Mouse (Mus musculus) hindbrain, embryonic 11.5 days (tissue): ENCODE data around the gene Zbtb20. TPM values are rescaled to one million over a fixed set of nuclear protein-coding genes. Genes with fewer than 3 reads are reported as not detected.

Experiments
- ATAC-seq: fragments of 200-750 bp; cut with Nextera tagmentation; 2 replicates; pipeline ENCODE4 v1.8.0; 2017; ENCODE audit warnings: mild to moderate bottlenecking, moderate TSS enrichment, moderate library complexity; ENCODE audit not compliant: low FRiP score
- DNase-seq: peaks from one replicate; pipeline ENCODE4 v3.0.0-alpha.2; 2015; ENCODE audit warnings: low spot score
- H3K27ac ChIP-seq: fragments of 300-500 bp; sonication (generic); 2 replicates; pipeline ENCODE4 v1.5.1; 2014; ENCODE audit warnings: mild to moderate bottlenecking, low read depth, low read length
- H3K27me3 ChIP-seq: fragments of 300-500 bp; sonication (generic); 2 replicates; pipeline ENCODE4 v1.6.1; 2014; ENCODE audit warnings: mild to moderate bottlenecking, low read length, moderate library complexity, mixed read lengths; ENCODE audit not compliant: control insufficient read depth, insufficient read depth
- H3K36me3 ChIP-seq: fragments of 300-500 bp; sonication (generic); 2 replicates; pipeline ENCODE4 v1.6.1; 2014; ENCODE audit warnings: mild to moderate bottlenecking, low read length, moderate library complexity, mixed read lengths; ENCODE audit not compliant: control insufficient read depth, insufficient read depth
- H3K4me1 ChIP-seq: fragments of 300-500 bp; sonication (generic); replicated peaks from 2 replicates; pipeline ENCODE4 v1.6.1; 2014; ENCODE audit warnings: low read length, mixed read lengths; ENCODE audit not compliant: control insufficient read depth, insufficient read depth
- H3K4me2 ChIP-seq: fragments of 300-500 bp; sonication (generic); replicated peaks from 2 replicates; pipeline ENCODE4 v1.6.1; 2014; ENCODE audit warnings: mild to moderate bottlenecking, low read depth, low read length
- H3K4me3 ChIP-seq: fragments of 300-500 bp; sonication (generic); 2 replicates; pipeline ENCODE4 v1.5.1; 2014; ENCODE audit warnings: low read depth, low read length
- H3K9ac ChIP-seq: fragments of 300-500 bp; sonication (generic); 2 replicates; pipeline ENCODE4 v1.6.1; 2014; ENCODE audit warnings: low read depth, low read length
- H3K9me3 ChIP-seq: fragments of 300-500 bp; sonication (generic); 2 replicates; pipeline ENCODE4 v1.6.1; 2016; ENCODE audit warnings: low read length; ENCODE audit not compliant: control insufficient read depth
- WGBS: fragments of 180-500 bp; shearing (Covaris S2); extraction: QIAGEN DNeasy Blood & Tissue Kit; methylation state at CpG from one replicate; pipeline ENCODE4 v1.1.7; 2014; 5-methylcytosine and 5-hydroxymethylcytosine counted together
- polyA plus RNA-seq: library from polyadenylated mRNA; unstranded; fragments of >200 nt; fragmentation: Nextera tagmentation; extraction: Ambion mirVana; gene quantifications from 2 replicates; pipeline ENCODE4 v1.2.1, GENCODE M21; 2014

The Zbtb20 gene
- 47.9 and 64.1 TPM in 2 replicates for polyA plus RNA-seq

- WGBS = 0% methylated on average over 7 of the region's 8 CpGs
- H3K4me3 ChIP-seq = peak within 1 kb of the TSS; percentile 63
- ATAC-seq = no peak
Observed at GRCm38 (mm10) chr16:42875852-42875980, at the start of gene Zbtb20. Gene Zbtb20, plus strand, starts transcription at chr16:42875881.

GRCm38 (mm10) chr16:42835940-42836339, 39.7 kb upstream of the Zbtb20 start:
- no peaks in the 10 kb centered on the region for H3K4me1 ChIP-seq
- 78% methylated on average over 5 of the region's 5 CpGs for WGBS
- no peak overlapping the region for H3K4me3 ChIP-seq
- H3K27me3 ChIP-seq = no peaks in the 10 kb centered on the region
- H3K9ac ChIP-seq = no peak overlapping the region
- no peaks in the 10 kb centered on the region for H3K9me3 ChIP-seq
- peak; percentile 4 for DNase-seq
- H3K27ac ChIP-seq = no peak overlapping the region
- ATAC-seq = no peak
- H3K36me3 ChIP-seq = no peaks in the 10 kb centered on the region
- no peak overlapping the region for H3K4me2 ChIP-seq

More at GRCm38 (mm10) chr16:42875852-42875980, at the start of gene Zbtb20:
- Histone ChIP-seq H3K4me2 (peak within 1 kb of the TSS; percentile 57), H3K36me3 (no peaks in the 10 kb centered on the region), H3K27me3 (no peaks in the 10 kb centered on the region), H3K4me1 (no peaks in the 10 kb centered on the region), H3K9ac (peak within 1 kb of the TSS; percentile 74), H3K27ac (peak within 1 kb of the TSS; percentile 96), H3K9me3 (no peaks in the 10 kb centered on the region)
- no peak for DNase-seq

GRCm38 (mm10) chr16:42836404-42837120, 39.1 kb upstream of the Zbtb20 start:
- Histone ChIP-seq H3K27me3 (no peaks in the 10 kb centered on the region), H3K36me3 (no peaks in the 10 kb centered on the region), H3K9me3 (no peaks in the 10 kb centered on the region), H3K27ac (no peak overlapping the region), H3K9ac (no peak overlapping the region), H3K4me3 (no peak overlapping the region), H3K4me2 (no peak overlapping the region), H3K4me1 (no peaks in the 10 kb centered on the region)
- ATAC-seq (no peak), DNase-seq (no peak)
- WGBS = 79% methylated on average over 2 of the region's 2 CpGs

- Histone ChIP-seq H3K27ac (no peak overlapping the region), H3K9me3 (no peaks in the 10 kb centered on the region), H3K4me2 (no peak overlapping the region), H3K4me3 (no peak overlapping the region), H3K4me1 (no peaks in the 10 kb centered on the region), H3K36me3 (no peaks in the 10 kb centered on the region), H3K27me3 (no peaks in the 10 kb centered on the region), H3K9ac (no peak overlapping the region)
- 93% methylated on average over 4 of the region's 4 CpGs for WGBS
- ATAC-seq (no peak), DNase-seq (no peak)
Observed at GRCm38 (mm10) chr16:42838226-42838625, 37.5 kb upstream of the Zbtb20 start.

GRCm38 (mm10) chr16:42857564-42858183, 18.0 kb upstream of the Zbtb20 start:
- no peak overlapping the region for H3K4me3 ChIP-seq
- DNase-seq (no peak), ATAC-seq (no peak)
- H3K4me2 ChIP-seq = no peak overlapping the region
- no peak overlapping the region for H3K9ac ChIP-seq
- H3K27ac ChIP-seq = no peak overlapping the region
- WGBS = 85% methylated on average over 3 of the region's 3 CpGs
- H3K9me3 ChIP-seq = no peaks in the 10 kb centered on the region
- no peaks in the 10 kb centered on the region for H3K4me1 ChIP-seq
- H3K27me3 ChIP-seq = no peaks in the 10 kb centered on the region
- no peaks in the 10 kb centered on the region for H3K36me3 ChIP-seq

GRCm38 (mm10) chr16:42859251-42859650, 16.4 kb upstream of the Zbtb20 start:
- Histone ChIP-seq H3K4me2 (no peak overlapping the region), H3K27me3 (no peaks in the 10 kb centered on the region), H3K4me1 (no peaks in the 10 kb centered on the region), H3K27ac (no peak overlapping the region), H3K36me3 (no peaks in the 10 kb centered on the region), H3K9ac (no peak overlapping the region), H3K9me3 (no peaks in the 10 kb centered on the region), H3K4me3 (no peak overlapping the region)
- 85% methylated on average over 4 of the region's 4 CpGs for WGBS
- ATAC-seq = no peak
- DNase-seq = no peak

- H3K9me3 ChIP-seq = no peaks in the 10 kb centered on the region
- no peaks in the 10 kb centered on the region for H3K36me3 ChIP-seq
- no peaks in the 10 kb centered on the region for H3K4me1 ChIP-seq
- DNase-seq (no peak), ATAC-seq (no peak)
- no peak overlapping the region for H3K9ac ChIP-seq
- no peak overlapping the region for H3K27ac ChIP-seq
- no peak overlapping the region for H3K4me2 ChIP-seq
- WGBS = 90% methylated on average over 2 of the region's 2 CpGs
- H3K27me3 ChIP-seq = no peaks in the 10 kb centered on the region
- H3K4me3 ChIP-seq = no peak overlapping the region
Observed at GRCm38 (mm10) chr16:42863231-42863630, 12.4 kb upstream of the Zbtb20 start.

- Histone ChIP-seq H3K9ac (no peak overlapping the region), H3K27me3 (no peaks in the 10 kb centered on the region), H3K36me3 (no peaks in the 10 kb centered on the region), H3K4me2 (no peak overlapping the region), H3K27ac (no peak overlapping the region), H3K4me3 (no peak overlapping the region), H3K9me3 (no peaks in the 10 kb centered on the region), H3K4me1 (no peaks in the 10 kb centered on the region)
- ATAC-seq (no peak), DNase-seq (no peak)
- 65% methylated on average over 1 of the region's 1 CpGs for WGBS
Observed at GRCm38 (mm10) chr16:42866061-42866460, 9.6 kb upstream of the Zbtb20 start.

GRCm38 (mm10) chr16:42872101-42872500, 3.6 kb upstream of the Zbtb20 start:
- no peak for DNase-seq
- Histone ChIP-seq H3K36me3 (no peaks in the 10 kb centered on the region), H3K4me3 (no peak overlapping the region), H3K9ac (no peak overlapping the region), H3K9me3 (no peaks in the 10 kb centered on the region), H3K4me1 (no peaks in the 10 kb centered on the region), H3K4me2 (no peak overlapping the region), H3K27ac (no peak overlapping the region), H3K27me3 (no peaks in the 10 kb centered on the region)
- WGBS = 89% methylated on average over 5 of the region's 5 CpGs
- ATAC-seq = no peak
